29 mouse cellular contexts compared by ENCODE assay signal in the genomic region with DNA sequence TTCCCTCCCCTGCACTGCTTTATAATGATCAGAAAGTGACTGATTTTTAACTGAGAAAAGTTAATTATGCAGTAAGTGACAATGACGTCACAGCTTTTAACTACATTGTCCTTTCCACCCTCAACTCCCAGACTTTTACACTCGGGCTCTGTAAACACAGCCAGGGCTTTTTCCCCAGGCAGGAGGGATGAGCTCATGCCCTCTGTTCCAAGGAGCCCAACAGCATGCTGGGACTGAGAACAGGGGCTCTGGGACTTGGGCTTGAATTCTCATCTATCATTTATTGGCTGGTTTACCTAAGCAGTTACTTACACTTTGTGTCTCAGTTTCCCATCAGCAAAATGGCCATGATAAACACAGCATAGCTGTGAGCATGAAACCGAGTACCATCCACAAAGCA.
DNase-seq lines count a peak whose midpoint lies in the region; ATAC-seq and TF ChIP-seq lines count a peak whose summit lies in the region.
"Had no signal": no experiment of that assay in that cellular context is flagged by ENCODE, and none has a peak within 500 bp of the region (broad histone marks: within the 10 kb centered on the region; RNA-seq: fewer than 3 reads in every experiment).

No protein-coding gene starts in this region.

- no peak overlapping the region for H3K4me2 ChIP-seq in forebrain, postnatal 0 days (ENCODE audit: low read depth)
- no peak overlapping the region for H3K4me2 ChIP-seq in forebrain, embryonic 14.5 days (ENCODE audit: low read length)
- H3K4me2 ChIP-seq in stomach, embryonic 16.5 days (ENCODE audit: low read depth, low read length) = no peak overlapping the region
- H3K4me2 ChIP-seq: embryonic facial prominence, embryonic 15.5 days; forebrain, embryonic 13.5 days; heart, embryonic 13.5 days; kidney, embryonic 15.5 days; limb, embryonic 15.5 days; liver, embryonic 13.5 days had no signal

- no peaks in the 10 kb centered on the region for H3K9me3 ChIP-seq in forebrain, postnatal 0 days (ENCODE audit: low read length)
- no peaks in the 10 kb centered on the region for H3K9me3 ChIP-seq in forebrain, embryonic 14.5 days (replicated peaks; ENCODE audit: control insufficient read depth, low read length)
- H3K9me3 ChIP-seq in stomach, embryonic 16.5 days (replicated peaks; ENCODE audit: control insufficient read depth, low read length) = no peaks in the 10 kb centered on the region
- H3K9me3 ChIP-seq: embryonic facial prominence, embryonic 15.5 days; forebrain, embryonic 13.5 days; G1E; heart, embryonic 13.5 days; hindbrain, embryonic 10.5 days; kidney, embryonic 15.5 days; limb, embryonic 10.5 days; limb, embryonic 15.5 days; liver, embryonic 13.5 days had no signal

- H3K36me3 ChIP-seq in forebrain, postnatal 0 days (ENCODE audit: insufficient read depth) = peaks cover 10% of the 10 kb centered on the region; the same call in 1 of the 2 replicates
- no peaks in the 10 kb centered on the region for H3K36me3 ChIP-seq in forebrain, embryonic 14.5 days (ENCODE audit: control insufficient read depth, insufficient read depth, low read length)
- H3K36me3 ChIP-seq in stomach, embryonic 16.5 days (ENCODE audit: control insufficient read depth, insufficient read depth, low read length) = no peaks in the 10 kb centered on the region
- H3K36me3 ChIP-seq: G1E; kidney, embryonic 15.5 days; liver, embryonic 13.5 days had no signal

- no peaks in the 10 kb centered on the region for H3K4me1 ChIP-seq in forebrain, postnatal 0 days (ENCODE audit: insufficient read depth)
- no peaks in the 10 kb centered on the region for H3K4me1 ChIP-seq in forebrain, embryonic 14.5 days (ENCODE audit: control insufficient read depth, insufficient read depth, low read length)
- H3K4me1 ChIP-seq in stomach, embryonic 16.5 days (ENCODE audit: control insufficient read depth, insufficient read depth, low read length) = no peaks in the 10 kb centered on the region
- H3K4me1 ChIP-seq: heart, embryonic 13.5 days; hindbrain, embryonic 10.5 days; kidney, embryonic 15.5 days; limb, embryonic 10.5 days; liver, embryonic 13.5 days had no signal

- no peak for TF ChIP-seq CTCF in forebrain, postnatal 0 days (IDR thresholded peaks at IDR 0.05; ENCODE audit: low read depth)
- no peak for TF ChIP-seq CTCF in layer of hippocampus, adult 2 months (conservative IDR thresholded peaks at IDR 0.05)

- no peak overlapping the region for H3K4me3 ChIP-seq in forebrain, postnatal 0 days (ENCODE audit: low read depth, low read length)
- H3K4me3 ChIP-seq in forebrain, embryonic 14.5 days (ENCODE audit: low read depth, low read length) = no peak overlapping the region
- no peak overlapping the region for H3K4me3 ChIP-seq in layer of hippocampus, adult 2 months
- H3K4me3 ChIP-seq in stomach, embryonic 16.5 days (replicated peaks; ENCODE audit: low read length) = no peak overlapping the region
- H3K4me3 ChIP-seq: embryonic facial prominence, embryonic 15.5 days; forebrain, embryonic 13.5 days; heart, embryonic 13.5 days; hindbrain, embryonic 10.5 days; kidney, embryonic 15.5 days; limb, embryonic 10.5 days; limb, embryonic 15.5 days; liver, embryonic 13.5 days had no signal

- H3K9ac ChIP-seq in forebrain, postnatal 0 days = no peak overlapping the region
- no peak overlapping the region for H3K9ac ChIP-seq in forebrain, embryonic 14.5 days (ENCODE audit: low read length)
- H3K9ac ChIP-seq in stomach, embryonic 16.5 days (ENCODE audit: low read length) = no peak overlapping the region
- H3K9ac ChIP-seq: embryonic facial prominence, embryonic 15.5 days; forebrain, embryonic 13.5 days; heart, embryonic 13.5 days; kidney, embryonic 15.5 days; limb, embryonic 15.5 days; liver, embryonic 13.5 days had no signal

- peak; percentile 40; the same call in 1 of the 2 replicates for ATAC-seq in forebrain, postnatal 0 days
- ATAC-seq in forebrain, embryonic 14.5 days = no peak
- peak; percentile 60; the same call in 1 of the 2 replicates for ATAC-seq in stomach, embryonic 16.5 days (ENCODE audit: insufficient read depth, low FRiP score)
- no peak for ATAC-seq in megakaryocyte, adult 5-6 weeks (ENCODE audit: poor library complexity, severe bottlenecking)
- ATAC-seq: forebrain, embryonic 13.5 days; intestine, postnatal 0 days had no signal

- no peaks in the 10 kb centered on the region for H3K27me3 ChIP-seq in forebrain, postnatal 0 days (ENCODE audit: insufficient read depth, low read length)
- H3K27me3 ChIP-seq in forebrain, embryonic 14.5 days (replicated peaks; ENCODE audit: control insufficient read depth, insufficient read depth, low read length) = no peaks in the 10 kb centered on the region
- no peaks in the 10 kb centered on the region for H3K27me3 ChIP-seq in stomach, embryonic 16.5 days (ENCODE audit: control insufficient read depth, insufficient read depth, low read length)
- H3K27me3 ChIP-seq: embryonic facial prominence, embryonic 15.5 days; forebrain, embryonic 13.5 days; heart, embryonic 13.5 days; kidney, embryonic 15.5 days; limb, embryonic 15.5 days; liver, embryonic 13.5 days had no signal

- DNase-seq in forebrain, postnatal 0 days = no peak
- no peak for DNase-seq in forebrain, embryonic 14.5 days (ENCODE audit: low spot score)
- no peak for DNase-seq in layer of hippocampus, adult 2 months (ENCODE audit: low spot score in 2 of 2)
- DNase-seq in layer of hippocampus, adult 11-12 months (ENCODE audit: low spot score) = no peak
- DNase-seq in brain, adult 2 months (ENCODE audit: low read depth, low spot score) = peak; percentile 33
- DNase-seq: adrenal gland, adult 8-10 months; cerebellum, adult 11 months; cerebellum, adult 9-10 months; cerebellum, postnatal 36 days; heart, postnatal 10 days; kidney, postnatal 25 days; liver, embryonic 13.5 days; lung, adult 2 months; lung, postnatal 10 days; retina, postnatal 1 day; right cerebral cortex, postnatal 14 days; thymus, postnatal 14 days had no signal

- WGBS in forebrain, postnatal 0 days = 42% methylated on average over 3 of the region's 3 CpGs
- 41% methylated on average over 3 of the region's 3 CpGs for WGBS in forebrain, embryonic 14.5 days
- 34% methylated on average over 3 of the region's 3 CpGs for WGBS in stomach, embryonic 16.5 days

- H3K27ac ChIP-seq in forebrain, postnatal 0 days (ENCODE audit: low read depth, low read length) = no peak overlapping the region
- H3K27ac ChIP-seq in forebrain, embryonic 14.5 days (ENCODE audit: low read depth, low read length) = no peak overlapping the region
- peak overlapping the region; percentile 64; the same call in 1 of the 2 replicates for H3K27ac ChIP-seq in layer of hippocampus, adult 2 months
- H3K27ac ChIP-seq in stomach, embryonic 16.5 days (ENCODE audit: low read length) = peak overlapping the region; percentile 26; the same call in 1 of the 2 replicates
- H3K27ac ChIP-seq: embryonic facial prominence, embryonic 15.5 days; forebrain, embryonic 13.5 days; heart, embryonic 13.5 days; hindbrain, embryonic 10.5 days; kidney, embryonic 15.5 days; limb, embryonic 10.5 days; limb, embryonic 15.5 days; liver, embryonic 13.5 days; macrophage had no signal

Comparison
In these comparisons a context has a peak if more than half of its experiments do, and no peak if none do; other contexts are left out.
1. ATAC-seq: peak in forebrain, postnatal 0 days (single experiment) and stomach, embryonic 16.5 days (single experiment); none in forebrain, embryonic 14.5 days (single experiment) and megakaryocyte, adult 5-6 weeks (single experiment).
2. H3K27ac ChIP-seq: peak in layer of hippocampus, adult 2 months (single experiment) and stomach, embryonic 16.5 days (single experiment); none in forebrain, postnatal 0 days (single experiment) and forebrain, embryonic 14.5 days (single experiment).